Mouse (Mus musculus) adrenal gland, adult 8-10 months (tissue): ENCODE results near the gene Nr1h4. TPM values are rescaled to one million over a fixed set of nuclear protein-coding genes. Genes with fewer than 3 reads are reported as not detected.

Experiments used
- DNase-seq: peaks from one replicate; pipeline ENCODE4 v3.0.0; 2022
- total RNA-seq, 4 experiments: library from RNA; stranded (reverse); gene quantifications; 2 replicates each; pipeline ENCODE4 v1.2.4; 2022

Nr1h4 gene
- total RNA-seq, 4 experiments from 2014 or later = 26.7 to 38.1 (median 32.2) TPM

GRCm38 (mm10) chr10:89478766-89479165 is 54.6 kb downstream of the Nr1h4 start:
- DNase-seq = no peak

GRCm38 (mm10) chr10:89470596-89471353 is 62.6 kb downstream of the Nr1h4 start:
- DNase-seq = no peak

GRCm38 (mm10) chr10:89464760-89465405 is 68.5 kb downstream of the Nr1h4 start:
- DNase-seq = no peak

GRCm38 (mm10) chr10:89462890-89463289 is 70.5 kb downstream of the Nr1h4 start:
- no peak for DNase-seq

- peak; percentile 62 for DNase-seq
These were observed 71.4 kb downstream of the Nr1h4 start for GRCm38 (mm10) chr10:89461856-89462507.

GRCm38 (mm10) chr10:89460972-89461371 is 72.4 kb downstream of the Nr1h4 start:
- DNase-seq = no peak

GRCm38 (mm10) chr10:89458770-89459169 is 74.6 kb downstream of the Nr1h4 start:
- peak; percentile 83 for DNase-seq

- no peak for DNase-seq
These were observed 79.6 kb downstream of the Nr1h4 start for GRCm38 (mm10) chr10:89453794-89454193.

- DNase-seq = no peak
These were observed 80.2 kb downstream of the Nr1h4 start for GRCm38 (mm10) chr10:89453068-89453641.

GRCm38 (mm10) chr10:89450411-89450810 is 83.0 kb downstream of the Nr1h4 start:
- DNase-seq = no peak

GRCm38 (mm10) chr10:89444381-89444780 is 89.0 kb downstream of the Nr1h4 start:
- no peak for DNase-seq

- peak; percentile 63 for DNase-seq
These were observed 89.7 kb downstream of the Nr1h4 start, which contains the start of gene Gas2l3 for GRCm38 (mm10) chr10:89443623-89444151. Gene Gas2l3 (minus strand): TSS chr10:89443967.

- no peak for DNase-seq
These were observed 90.2 kb downstream of the Nr1h4 start for GRCm38 (mm10) chr10:89443115-89443622.

- DNase-seq = no peak
These were observed 90.7 kb downstream of the Nr1h4 start for GRCm38 (mm10) chr10:89442640-89443039.

GRCm38 (mm10) chr10:89441961-89442360 is 91.4 kb downstream of the Nr1h4 start:
- DNase-seq = no peak

GRCm38 (mm10) chr10:89439380-89439779 is 94.0 kb downstream of the Nr1h4 start:
- no peak for DNase-seq

- DNase-seq = no peak
These were observed 95.4 kb downstream of the Nr1h4 start for GRCm38 (mm10) chr10:89437996-89438395.

- DNase-seq = no peak
These were observed 95.9 kb downstream of the Nr1h4 start for GRCm38 (mm10) chr10:89437472-89437871.

GRCm38 (mm10) chr10:89435920-89436319 is 97.5 kb downstream of the Nr1h4 start:
- no peak for DNase-seq

GRCm38 (mm10) chr10:89435413-89435812 is 98.0 kb downstream of the Nr1h4 start:
- DNase-seq = no peak

GRCm38 (mm10) chr10:89434509-89435210 is 98.7 kb downstream of the Nr1h4 start:
- no peak for DNase-seq

- DNase-seq = no peak
These were observed 100.6 kb downstream of the Nr1h4 start for GRCm38 (mm10) chr10:89432743-89433142.
